Mouse (Mus musculus): ENCODE results near the gene Sec16a.

The Sec16a gene

DNA sequence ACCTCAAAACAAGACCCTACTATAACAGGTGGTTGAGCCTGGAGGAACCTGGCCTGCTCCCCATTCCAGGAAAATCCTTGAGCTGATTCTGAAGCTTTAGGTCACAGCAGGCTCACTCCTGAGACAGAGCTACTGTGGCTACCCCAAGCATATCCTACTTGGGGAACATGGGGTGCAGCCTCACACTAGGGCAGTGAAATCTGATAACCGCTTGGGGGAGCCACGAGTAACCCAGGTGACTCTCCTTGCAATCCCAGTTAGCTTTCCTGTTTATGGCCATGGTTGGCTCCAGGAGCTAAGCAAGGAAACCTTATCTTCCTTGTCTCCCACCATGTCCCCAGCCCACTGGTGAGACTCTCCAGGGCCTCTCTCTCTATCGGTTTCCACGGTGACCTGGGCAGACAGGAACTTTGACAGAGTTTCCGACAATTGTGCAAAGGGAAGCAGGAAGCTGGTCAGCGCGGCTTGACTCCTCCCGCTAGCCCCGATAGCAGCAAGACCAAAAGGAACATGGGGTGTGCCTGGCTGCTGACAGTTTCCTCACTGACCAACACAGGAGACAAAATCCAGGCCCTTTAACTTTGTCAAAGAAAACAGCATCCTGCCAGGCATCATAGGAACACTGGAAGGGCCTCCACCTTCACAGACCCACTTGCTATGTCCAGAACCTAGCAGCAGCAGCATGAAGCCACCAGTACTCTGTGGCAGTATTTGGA, 29.9 kb upstream of the Sec16a start:
- peak; percentile 26 for DNase-seq (ENCODE audit: low read depth, low spot score)

DNA sequence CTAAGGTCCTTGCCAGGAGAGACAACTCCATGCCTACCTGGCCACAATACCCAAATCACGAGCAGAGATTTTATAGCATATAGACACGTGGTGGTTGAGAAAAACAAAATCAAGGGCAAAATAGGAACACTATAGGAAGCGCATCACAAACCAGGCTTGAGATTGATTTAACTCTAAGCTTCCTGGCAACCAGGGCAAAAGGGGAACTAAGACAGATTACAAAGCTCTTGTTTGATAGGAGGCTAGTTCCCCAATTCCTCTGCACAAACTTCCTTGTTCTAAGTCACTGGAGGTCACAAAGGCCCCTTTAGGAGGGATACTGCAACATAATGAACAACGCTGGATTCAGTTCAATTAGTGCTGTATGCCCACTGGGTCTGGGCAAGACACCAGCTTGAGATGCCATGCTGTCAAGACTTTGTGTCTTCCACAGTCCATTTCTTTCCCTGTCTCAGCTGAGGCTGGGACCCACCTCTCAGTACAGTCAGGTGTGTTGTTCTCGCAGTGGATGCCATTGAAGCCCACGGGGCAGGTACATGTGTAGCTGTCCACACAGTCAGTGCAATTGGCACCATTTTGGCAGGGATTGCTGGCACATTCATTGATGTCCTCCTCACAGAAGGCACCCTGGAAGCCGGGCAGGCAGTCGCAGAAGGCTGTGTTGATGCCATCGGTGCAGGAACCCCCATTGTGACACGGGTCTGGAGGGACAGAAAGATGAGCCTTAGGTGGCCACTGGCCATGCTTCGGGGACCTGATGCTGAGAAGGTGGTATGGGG, 27.5 kb upstream of the Sec16a start:
- peak; percentile 71 for DNase-seq (ENCODE audit: low read depth, low spot score)

GRCm38 (mm10) chr2:26471652-26472285, 26.8 kb upstream of the Sec16a start:
- peak; percentile 38 for DNase-seq (ENCODE audit: low read depth, low spot score)

DNA sequence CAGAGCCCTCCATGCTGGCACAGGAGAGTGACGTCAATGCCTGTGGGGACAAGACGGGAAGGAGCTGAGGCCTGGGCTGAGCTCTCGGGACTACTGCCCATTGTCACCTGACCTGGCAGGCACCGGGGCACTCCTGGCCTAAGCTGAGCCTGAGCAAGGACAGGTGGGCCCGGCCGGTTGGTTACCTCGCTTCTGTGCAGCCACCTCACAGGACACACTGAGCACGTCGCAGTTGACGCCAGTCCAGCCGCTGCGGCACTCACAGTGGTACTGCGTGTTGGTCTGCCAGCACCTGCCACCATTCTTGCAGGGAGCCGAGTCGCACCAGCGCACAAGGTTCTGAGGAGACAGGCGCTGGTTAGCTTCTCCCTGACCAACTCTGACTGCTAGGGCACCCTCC, 26.0 kb upstream of the Sec16a start:
- peak; percentile 24 for DNase-seq (ENCODE audit: low read depth, low spot score)

- no peak for DNase-seq (ENCODE audit: low read depth, low spot score)
Measured at GRCm38 (mm10) chr2:26468376-26468775, 23.4 kb upstream of the Sec16a start.

DNA sequence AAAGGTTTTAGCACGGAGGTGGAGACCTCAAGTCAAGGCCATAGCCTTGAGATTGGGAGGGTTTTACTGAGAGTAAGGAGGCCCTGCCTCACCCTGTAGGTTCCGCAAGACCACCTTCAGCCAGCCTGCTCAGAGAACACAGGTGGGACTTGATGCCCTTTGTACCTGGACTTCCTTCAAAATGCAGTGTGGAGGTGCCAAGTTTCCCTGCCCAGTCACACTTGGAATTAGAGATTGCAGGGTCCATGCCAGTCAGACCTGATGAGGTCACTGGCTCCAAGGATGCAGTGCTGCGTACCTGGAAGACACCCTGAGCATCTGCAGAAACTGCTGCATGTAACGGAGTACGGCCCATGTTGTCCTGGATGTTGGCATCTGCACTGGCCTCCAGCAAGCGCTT, 18.4 kb upstream of the Sec16a start:
- DNase-seq (ENCODE audit: low read depth, low spot score) = no peak

GRCm38 (mm10) chr2:26462980-26463379, 18.0 kb upstream of the Sec16a start:
- DNase-seq (ENCODE audit: low read depth, low spot score) = no peak

DNA sequence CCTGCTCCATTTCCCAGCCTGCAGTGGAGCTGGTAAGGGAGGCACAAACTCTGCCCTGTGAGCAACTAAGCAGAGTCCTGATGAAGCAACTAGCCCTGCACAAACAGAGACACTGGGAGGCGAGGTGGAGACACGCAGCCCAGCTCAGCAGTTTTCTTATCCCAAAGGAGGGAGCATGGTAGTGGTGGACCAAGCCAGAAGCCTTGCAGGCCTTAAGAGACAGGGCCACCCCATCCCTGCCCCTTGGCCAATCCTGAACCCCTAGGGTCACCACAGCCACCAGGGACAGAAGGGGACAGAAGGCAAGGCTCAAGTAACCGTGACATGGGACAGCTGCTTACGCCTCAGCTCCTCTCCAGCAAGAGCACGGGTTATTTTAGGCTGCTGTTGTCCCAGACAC, 16.7 kb upstream of the Sec16a start:
- DNase-seq (ENCODE audit: low read depth, low spot score) = no peak

DNA sequence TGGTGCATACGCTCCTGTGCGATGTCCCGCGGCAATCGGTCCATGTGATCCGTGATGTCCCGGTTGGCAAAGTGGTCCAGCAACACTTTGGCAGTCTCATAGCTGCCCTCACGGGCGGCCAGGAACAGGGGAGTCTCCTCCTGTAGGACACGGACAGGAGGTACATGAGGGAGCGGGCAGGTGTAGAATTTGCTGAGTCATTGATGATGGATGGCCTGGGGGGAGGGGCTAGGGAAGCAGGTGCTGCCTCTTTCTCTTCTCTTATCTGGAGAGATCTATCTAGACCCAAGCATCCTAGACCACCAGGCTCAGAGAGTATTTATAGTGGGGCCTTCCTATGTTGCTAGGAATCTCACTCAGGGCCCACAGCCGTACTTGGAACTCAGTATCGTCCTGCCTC, 15.8 kb upstream of the Sec16a start:
- no peak for DNase-seq (ENCODE audit: low read depth, low spot score)

- DNase-seq (ENCODE audit: low read depth, low spot score) = no peak
Measured at GRCm38 (mm10) chr2:26460097-26460646, 15.2 kb upstream of the Sec16a start.

DNA sequence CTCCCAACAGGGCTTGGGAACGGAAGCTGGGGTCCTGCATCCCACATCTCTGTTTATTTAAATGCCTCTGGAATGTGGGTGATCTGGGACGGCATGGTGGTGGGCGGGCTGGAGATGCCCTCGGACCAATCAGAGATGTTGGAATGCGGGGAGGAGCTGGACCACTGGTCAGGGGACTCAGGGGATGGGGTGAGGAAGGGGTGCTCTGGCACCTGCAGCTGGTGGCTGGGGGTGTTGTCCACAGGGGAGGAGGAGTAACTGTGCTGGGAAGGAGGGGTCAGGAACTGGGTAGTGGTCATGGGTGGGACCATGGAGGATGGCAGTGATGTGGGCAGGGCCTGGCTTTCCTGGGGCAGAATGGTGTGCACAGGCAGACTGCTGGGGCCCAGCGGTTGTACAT, 14.5 kb upstream of the Sec16a start:
- no peak for DNase-seq (ENCODE audit: low read depth, low spot score)

GRCm38 (mm10) chr2:26458402-26459124, 13.5 kb upstream of the Sec16a start:
- DNase-seq (ENCODE audit: low read depth, low spot score) = no peak

- DNase-seq (ENCODE audit: low read depth, low spot score) = peak; percentile 93
Measured at GRCm38 (mm10) chr2:26449121-26450060, 4.4 kb upstream of the Sec16a start.

DNA sequence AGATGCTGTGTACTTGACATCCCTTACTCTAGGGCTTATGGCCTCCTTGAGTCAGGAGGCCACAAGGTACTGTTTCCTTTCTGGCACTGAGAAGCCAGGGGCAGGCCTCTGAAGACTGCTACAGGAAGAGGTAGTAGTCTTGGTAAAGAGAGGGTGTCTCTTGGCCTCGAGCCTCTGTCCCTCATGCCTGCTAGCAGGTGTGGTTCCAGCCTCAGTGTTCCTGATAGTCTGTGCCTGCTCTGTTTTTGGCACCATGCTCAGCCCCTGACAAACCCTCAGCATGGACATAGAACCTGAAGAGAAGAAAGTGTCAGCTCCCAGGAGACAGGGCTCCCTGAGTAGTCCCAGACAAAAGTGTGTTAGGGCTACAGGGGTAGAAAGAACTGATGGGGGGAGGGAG, 2.4 kb upstream of the Sec16a start:
- no peak for DNase-seq (ENCODE audit: low read depth, low spot score)

- no peak for DNase-seq (ENCODE audit: low read depth, low spot score)
Measured at GRCm38 (mm10) chr2:26446671-26447070, 1.7 kb upstream of the Sec16a start.

- DNase-seq (ENCODE audit: low read depth, low spot score) = peak; percentile 97
Measured at GRCm38 (mm10) chr2:26445666-26446445, 840 bp upstream of the Sec16a start.

DNA sequence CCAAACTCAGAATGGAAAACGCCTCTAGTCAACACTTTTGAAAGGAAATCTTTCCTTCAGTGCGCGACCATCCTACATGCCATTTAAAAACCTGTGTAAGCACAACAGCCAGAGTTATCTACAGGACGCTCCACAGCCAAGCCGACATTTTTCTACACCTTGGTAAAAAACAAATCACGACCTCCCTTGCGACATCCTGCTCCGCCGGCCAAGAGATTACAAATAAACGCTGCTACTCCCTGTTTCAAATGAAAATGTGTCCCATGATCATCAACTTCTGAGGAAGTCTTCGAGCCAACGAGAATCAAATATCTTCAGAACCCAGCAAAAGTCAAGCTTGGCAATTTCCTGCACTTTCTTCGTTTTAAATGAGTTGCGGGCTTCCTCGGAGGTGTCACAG, 648 bp downstream of the Sec16a start:
- DNase-seq (ENCODE audit: low read depth, low spot score) = no peak

DNA sequence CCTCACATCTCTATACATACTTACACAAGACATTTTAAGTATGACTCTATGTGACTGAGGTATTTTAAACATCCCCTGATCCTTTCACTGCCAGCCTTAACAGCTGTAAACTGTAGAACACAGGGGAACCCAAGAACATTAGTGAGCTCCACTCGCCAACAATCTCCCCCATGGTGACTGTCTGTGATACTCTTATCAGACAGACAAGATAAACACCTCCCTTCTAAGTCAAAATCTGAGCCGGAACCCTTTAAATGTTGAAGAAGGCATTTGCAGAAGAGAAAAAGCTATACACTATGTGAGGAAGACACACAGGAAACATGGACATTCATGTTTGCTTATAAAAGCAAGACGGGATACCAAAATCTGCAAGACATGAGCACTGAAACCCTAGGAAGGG, 1.1 kb downstream of the Sec16a start:
- no peak for DNase-seq (ENCODE audit: low read depth, low spot score)

DNA sequence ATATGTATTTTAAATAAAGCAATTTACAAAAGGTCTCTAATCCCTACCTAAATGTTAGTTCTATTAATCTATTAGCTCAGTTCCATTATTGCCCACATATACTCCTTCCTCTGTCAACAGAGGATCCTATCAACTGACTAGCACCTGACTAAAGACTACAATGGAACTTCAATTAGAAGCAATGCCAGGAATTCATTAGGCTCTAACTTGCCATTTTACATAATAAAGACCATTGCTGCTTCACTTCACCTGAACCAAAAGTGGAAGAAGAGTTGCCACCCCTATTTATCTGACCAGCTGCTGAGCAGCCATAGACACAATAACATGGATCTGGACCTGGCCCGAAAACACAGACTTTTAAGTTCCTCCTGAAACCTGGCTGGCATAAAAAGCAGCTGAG, 2.2 kb downstream of the Sec16a start:
- no peak for DNase-seq (ENCODE audit: low read depth, low spot score)

DNA sequence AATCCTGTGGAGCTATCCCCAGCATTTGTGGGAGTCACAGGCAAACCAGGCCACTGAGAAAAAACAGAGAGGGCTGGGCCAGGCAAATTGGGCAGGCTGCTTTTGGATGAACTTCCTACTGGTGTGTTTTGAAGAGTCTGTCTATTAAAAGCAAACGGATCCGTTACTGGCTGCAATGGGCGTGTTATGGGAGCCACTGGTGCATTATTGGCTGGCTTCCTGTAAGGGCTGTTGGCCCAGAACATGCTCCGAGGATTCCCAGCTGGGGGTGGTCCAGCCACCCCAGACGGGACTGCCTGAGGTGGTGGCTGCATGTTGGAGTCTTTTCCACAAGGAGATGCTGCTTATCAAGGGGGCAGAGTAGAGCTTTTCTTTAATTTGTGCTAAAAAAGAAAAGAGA, 3.3 kb downstream of the Sec16a start:
- DNase-seq (ENCODE audit: low read depth, low spot score) = no peak

All from brain, adult 2 months (tissue).